Mouse (Mus musculus) thymus, postnatal 25 days (tissue): ENCODE measurements around the gene Bnip3.

Experiments
- DNase-seq: peaks from one replicate; pipeline ENCODE4 v3.0.0; 2022

Bnip3 gene

DNA sequence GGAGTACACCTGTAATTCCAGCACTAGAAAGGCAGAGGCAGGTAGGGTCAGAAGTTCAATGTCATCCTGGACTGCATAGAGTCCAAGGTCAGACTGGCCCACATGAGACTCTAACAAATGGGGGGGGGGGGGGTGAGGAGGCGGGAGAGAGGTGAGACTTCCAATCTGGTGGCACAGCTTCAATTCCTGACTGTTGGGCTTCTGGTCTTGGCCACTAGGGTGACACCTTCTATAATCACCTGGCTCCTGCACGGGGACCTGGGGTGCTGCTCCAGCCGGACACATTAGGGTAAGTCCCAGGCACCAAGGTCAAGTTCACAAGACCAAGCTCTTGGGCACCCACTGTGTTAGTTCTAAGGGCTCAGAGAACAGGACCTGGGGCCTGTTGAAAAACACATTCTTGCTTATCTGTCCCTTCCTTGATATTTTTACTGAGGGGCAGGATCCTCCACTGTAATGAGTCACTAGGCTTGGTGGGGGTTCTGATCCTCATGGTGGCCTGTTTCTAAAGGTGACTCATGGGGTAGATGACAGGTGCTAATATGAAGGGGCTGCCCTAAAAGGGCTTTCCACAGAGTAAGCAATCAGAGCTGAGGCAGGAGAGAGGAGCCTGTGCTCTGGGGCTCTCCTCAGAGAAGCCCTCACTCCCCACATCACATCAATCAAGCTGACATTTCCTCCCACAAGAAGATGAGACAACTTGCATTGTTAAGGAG lies 67.7 kb downstream of the Bnip3 start:
- DNase-seq = no peak
